Mouse (Mus musculus) induced T-regulatory cell, adult 2 months (primary cell): ENCODE measurements around the gene Stum.
A peak's percentile ranks its signal among the peaks of the same experiment; 100 is the strongest.

Experiments
- DNase-seq: peaks from one replicate; pipeline ENCODE4 v3.0.0-alpha.2; 2012; ENCODE audit warnings: low read depth

Gene Stum

GRCm38 (mm10) chr1:180428871-180429270 is 54.4 kb downstream of the Stum start:
- DNase-seq = no peak

GRCm38 (mm10) chr1:180428101-180428712 is 55.1 kb downstream of the Stum start:
- peak; percentile 91 for DNase-seq

- DNase-seq = no peak
These were observed 55.6 kb downstream of the Stum start for GRCm38 (mm10) chr1:180427685-180428084.

GRCm38 (mm10) chr1:180426405-180426804 is 56.9 kb downstream of the Stum start:
- peak; percentile 23 for DNase-seq

GRCm38 (mm10) chr1:180423931-180424330 is 59.4 kb downstream of the Stum start:
- DNase-seq = peak; percentile 31

GRCm38 (mm10) chr1:180423008-180423639 is 60.2 kb downstream of the Stum start:
- DNase-seq = peak; percentile 37

GRCm38 (mm10) chr1:180422076-180422828 is 61.1 kb downstream of the Stum start:
- peak; percentile 82 for DNase-seq

GRCm38 (mm10) chr1:180421165-180421909 is 62.0 kb downstream of the Stum start:
- no peak for DNase-seq

- DNase-seq = no peak
These were observed 62.7 kb downstream of the Stum start for GRCm38 (mm10) chr1:180420496-180421164.

GRCm38 (mm10) chr1:180419059-180419458 is 64.2 kb downstream of the Stum start:
- no peak for DNase-seq

- no peak for DNase-seq
These were observed 66.2 kb downstream of the Stum start for GRCm38 (mm10) chr1:180417118-180417517.

- no peak for DNase-seq
These were observed 67.5 kb downstream of the Stum start for GRCm38 (mm10) chr1:180415836-180416235.

GRCm38 (mm10) chr1:180415064-180415463 is 68.2 kb downstream of the Stum start:
- DNase-seq = no peak

- peak; percentile 36 for DNase-seq
These were observed 73.0 kb downstream of the Stum start for GRCm38 (mm10) chr1:180410306-180410705.

GRCm38 (mm10) chr1:180409771-180410170 is 73.5 kb downstream of the Stum start:
- no peak for DNase-seq

GRCm38 (mm10) chr1:180408832-180409231 is 74.5 kb downstream of the Stum start:
- DNase-seq = no peak

- peak; percentile 52 for DNase-seq
These were observed 75.3 kb downstream of the Stum start for GRCm38 (mm10) chr1:180407727-180408719.

GRCm38 (mm10) chr1:180407171-180407671 is 76.1 kb downstream of the Stum start:
- DNase-seq = peak; percentile 91

GRCm38 (mm10) chr1:180406336-180407035 is 76.8 kb downstream of the Stum start:
- no peak for DNase-seq
